Mouse (Mus musculus) midbrain, embryonic 11.5 days (tissue): ENCODE results near the gene Gpi1. TPM values are rescaled to one million over a fixed set of nuclear protein-coding genes. Genes with fewer than 3 reads are reported as not detected.

Experiments used
- polyA plus RNA-seq: library from polyadenylated mRNA; unstranded; fragments of >200 nt; fragmentation: Nextera tagmentation; extraction: Ambion mirVana; gene quantifications from 2 replicates; pipeline ENCODE4 v1.2.1, GENCODE M21; 2014

Gene Gpi1
- polyA plus RNA-seq, 1 experiment from 2014 or later, result 282 TPM

Other genes with a start within 250 kb of the Gpi1 start
- gene Scgb2b27, start 216.4 kb downstream of the Gpi1 start, polyA plus RNA-seq, result not detected in 2 replicates
- not detected in 2 replicates for gene Scgb1b27, start 208.9 kb downstream of the Gpi1 start, polyA plus RNA-seq
- gene Scgb1b30, start 134.9 kb downstream of the Gpi1 start, polyA plus RNA-seq, result not detected in 2 replicates
- 2.7 and 2.9 TPM in 2 replicates for gene Wtip, start 97.1 kb downstream of the Gpi1 start, polyA plus RNA-seq
- 273 and 283 TPM in 2 replicates for gene Uba2, start 60.7 kb downstream of the Gpi1 start, polyA plus RNA-seq
- 63.0 and 68.3 TPM in 2 replicates for gene Pdcd2l, start 33.7 kb downstream of the Gpi1 start, polyA plus RNA-seq
- gene Gm6096, start 20.7 kb upstream of the Gpi1 start, polyA plus RNA-seq, result 0.44 TPM in 1 of 2 replicates, not detected in the other
- 27.4 and 29.8 TPM in 2 replicates for gene 4931406P16Rik, start 83.2 kb upstream of the Gpi1 start, polyA plus RNA-seq
- gene Lsm14a, start 163.0 kb upstream of the Gpi1 start, polyA plus RNA-seq, result 76.2 and 77.5 TPM in 2 replicates